Mouse (Mus musculus) layer of hippocampus, adult 9-11 months (tissue): ENCODE results near the gene Pam.
"Not testable (repeated sequence)": the region's sequence is repeated elsewhere in the genome, so short reads cannot be mapped to it uniquely, and the experiment has no call there.

Source experiments
- DNase-seq: peaks from one replicate; pipeline ENCODE4 v3.0.0; 2022

Pam gene

DNA sequence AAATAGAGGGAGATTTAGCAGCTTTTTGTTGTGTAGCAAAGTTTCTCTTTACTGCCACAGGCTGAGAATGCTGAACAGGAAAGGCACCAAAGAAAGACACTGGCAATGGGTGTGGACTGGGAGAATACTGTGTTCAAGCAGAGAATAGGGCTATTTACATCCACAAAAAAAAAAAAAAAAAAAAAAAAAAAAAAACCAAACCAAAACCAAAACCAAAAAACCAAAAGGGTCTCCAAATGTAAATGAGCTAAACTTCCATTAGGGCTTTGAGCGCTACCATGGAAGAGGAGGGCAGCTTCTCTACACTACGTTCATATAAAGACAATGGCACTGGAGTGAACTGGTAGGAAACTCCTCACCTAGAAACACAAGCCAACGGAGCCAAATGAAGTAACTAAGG lies 274.2 kb downstream of the Pam start:
- no peak for DNase-seq

GRCm38 (mm10) chr1:97809255-97809912 lies 286.1 kb downstream of the Pam start:
- no peak for DNase-seq

DNA sequence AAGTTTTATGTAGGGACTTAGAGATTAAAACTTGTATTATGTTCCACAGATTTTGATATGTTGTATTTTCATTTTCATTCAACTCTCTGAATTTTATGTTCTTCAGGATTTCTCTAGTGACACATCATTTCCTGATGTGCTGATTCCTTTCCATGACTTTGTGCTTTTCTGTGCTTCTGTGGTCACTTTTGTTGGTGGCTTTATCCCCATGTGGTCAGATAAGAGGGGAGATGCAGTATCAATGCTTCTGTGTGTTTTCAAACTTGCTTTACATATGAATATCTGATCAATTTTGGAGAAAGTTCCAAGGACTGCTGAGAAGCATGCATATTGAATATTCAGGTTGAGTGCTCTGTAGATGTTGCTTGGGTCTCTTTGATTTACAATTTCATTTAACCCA lies 290.9 kb downstream of the Pam start:
- no peak for DNase-seq

DNA sequence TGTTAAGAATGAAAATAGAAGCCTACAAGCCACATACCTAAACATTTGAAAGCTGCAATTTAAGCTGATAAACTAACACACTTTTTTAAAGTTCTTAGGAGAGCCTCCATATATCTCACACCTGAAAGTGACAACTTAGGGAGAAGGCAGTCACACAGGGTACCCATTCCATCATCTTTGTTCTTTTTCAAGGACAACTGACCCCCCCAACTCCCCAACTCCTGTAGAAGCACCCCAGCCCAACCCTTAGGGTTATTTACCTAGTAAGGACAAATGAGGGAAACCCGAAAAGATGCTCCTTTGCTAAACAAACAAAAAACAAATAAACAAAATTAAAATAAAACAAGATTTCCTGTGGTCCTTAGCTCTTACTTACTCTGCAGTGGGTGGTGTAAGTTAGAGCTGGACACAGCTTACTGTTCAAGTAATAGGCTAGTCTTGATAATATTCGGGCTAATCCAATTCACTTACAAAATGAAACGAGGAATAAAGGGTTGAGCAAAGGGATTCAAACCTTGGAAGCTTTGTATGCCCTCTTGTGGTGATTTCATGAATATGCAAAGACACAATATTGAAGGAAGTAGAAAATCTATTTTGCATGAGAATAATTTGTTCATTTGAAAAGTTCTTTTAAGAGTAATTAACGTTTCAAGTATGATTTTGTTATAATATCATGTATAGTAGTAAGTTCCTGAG lies 293.1 kb downstream of the Pam start:
- no peak for DNase-seq

DNA sequence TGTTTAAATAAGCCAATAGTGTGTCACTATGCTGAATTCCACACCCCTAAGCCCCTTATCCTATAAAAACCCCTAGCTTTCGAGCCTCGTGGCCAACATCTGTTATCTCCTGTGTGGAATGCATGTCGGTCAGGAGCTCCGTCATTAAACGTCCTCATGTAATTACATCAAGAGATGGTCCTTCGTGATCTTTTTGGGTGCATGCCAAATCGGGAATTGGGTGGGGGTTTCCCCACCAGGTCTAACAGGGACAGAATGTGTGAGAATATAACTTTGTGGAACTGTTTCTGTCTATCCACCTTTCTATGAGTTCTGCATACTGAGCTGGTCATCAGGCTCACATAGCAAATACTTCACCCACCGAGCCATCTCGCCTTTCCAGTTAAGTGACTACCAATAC lies 299.5 kb downstream of the Pam start:
- no peak for DNase-seq

- no peak for DNase-seq
These were observed 301.3 kb downstream of the Pam start for GRCm38 (mm10) chr1:97794110-97794509.

GRCm38 (mm10) chr1:97788490-97788889 lies 307.0 kb downstream of the Pam start:
- no peak for DNase-seq

DNA sequence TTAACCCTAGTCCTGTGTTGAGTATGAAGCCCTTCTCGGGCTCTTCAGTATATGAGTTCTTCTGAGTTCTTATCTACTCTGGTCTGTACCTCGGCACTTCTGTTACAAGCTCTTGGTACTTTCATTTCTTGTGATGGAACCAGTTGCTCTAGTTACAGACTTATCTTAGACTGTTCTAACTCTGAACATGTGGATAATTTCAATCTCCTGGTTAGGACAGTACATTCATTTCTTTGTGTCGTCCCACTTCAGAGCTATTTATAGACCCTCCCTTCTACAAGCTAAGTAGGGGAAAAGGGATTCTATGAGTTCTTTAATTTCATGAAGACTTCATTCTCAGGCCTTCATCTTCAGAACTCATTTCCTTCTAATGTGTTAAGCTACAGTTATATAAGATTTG lies 307.8 kb downstream of the Pam start:
- no peak for DNase-seq

DNA sequence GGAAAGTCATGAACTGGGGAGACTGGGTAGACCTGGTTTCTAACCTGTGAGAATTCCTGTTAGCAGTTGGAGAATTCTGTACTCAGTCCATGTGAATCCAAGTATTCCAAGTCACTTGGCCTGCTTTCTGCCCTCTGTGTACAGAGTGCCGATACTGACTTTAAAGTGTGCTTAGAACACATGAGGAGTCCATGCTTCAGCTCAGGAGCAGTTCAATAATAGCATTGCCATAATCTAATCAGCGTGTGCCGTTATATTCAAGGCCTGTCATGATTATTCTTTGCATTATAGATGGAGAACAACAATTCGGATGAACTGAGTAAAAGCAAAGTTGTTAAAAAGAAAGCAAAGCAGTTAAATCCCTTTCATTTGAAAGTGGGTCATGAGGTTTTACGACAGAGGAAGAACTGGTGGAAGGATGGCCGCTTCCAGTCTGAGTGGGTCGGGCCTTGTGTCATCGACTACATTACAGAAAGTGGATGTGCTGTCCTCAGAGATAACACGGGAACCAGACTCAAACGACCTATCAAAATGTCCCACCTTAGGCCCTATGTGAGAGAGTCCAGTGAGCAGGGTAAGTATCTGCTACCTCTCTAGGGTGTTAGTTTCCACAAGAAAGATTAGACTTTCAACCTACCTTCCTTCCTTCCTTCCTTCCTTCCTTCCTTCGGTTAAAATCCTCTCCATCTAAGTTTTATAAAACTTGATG lies 309.6 kb downstream of the Pam start:
- DNase-seq, result no peak

GRCm38 (mm10) chr1:97784928-97785327 lies 310.5 kb downstream of the Pam start:
- no peak for DNase-seq

DNA sequence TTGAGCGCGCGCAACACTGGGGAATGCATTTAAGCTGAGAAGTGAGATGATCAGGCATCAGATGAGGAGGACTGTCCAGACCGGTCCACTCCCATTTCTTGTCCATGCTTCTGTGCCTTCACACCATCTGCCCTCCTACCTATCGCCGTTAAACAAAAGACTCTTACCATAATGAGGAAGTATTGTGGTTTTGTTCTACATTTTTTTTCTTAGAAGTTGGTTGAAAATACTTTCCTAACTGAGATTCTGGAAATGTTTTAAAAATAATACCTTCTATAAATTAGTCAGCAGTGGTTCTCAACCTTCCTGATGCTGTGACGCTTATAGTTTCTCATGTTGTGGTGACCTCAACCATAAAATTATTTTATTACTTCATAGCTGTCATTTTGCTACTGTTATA lies 313.8 kb downstream of the Pam start:
- DNase-seq, result no peak

- no peak for DNase-seq
These were observed 321.5 kb downstream of the Pam start for GRCm38 (mm10) chr1:97773973-97774372.

GRCm38 (mm10) chr1:97773362-97773761 lies 322.1 kb downstream of the Pam start:
- no peak for DNase-seq

GRCm38 (mm10) chr1:97771727-97772126 lies 323.7 kb downstream of the Pam start:
- DNase-seq, result no peak

- DNase-seq, result no peak
These were observed 324.3 kb downstream of the Pam start for GRCm38 (mm10) chr1:97771118-97771517.

DNA sequence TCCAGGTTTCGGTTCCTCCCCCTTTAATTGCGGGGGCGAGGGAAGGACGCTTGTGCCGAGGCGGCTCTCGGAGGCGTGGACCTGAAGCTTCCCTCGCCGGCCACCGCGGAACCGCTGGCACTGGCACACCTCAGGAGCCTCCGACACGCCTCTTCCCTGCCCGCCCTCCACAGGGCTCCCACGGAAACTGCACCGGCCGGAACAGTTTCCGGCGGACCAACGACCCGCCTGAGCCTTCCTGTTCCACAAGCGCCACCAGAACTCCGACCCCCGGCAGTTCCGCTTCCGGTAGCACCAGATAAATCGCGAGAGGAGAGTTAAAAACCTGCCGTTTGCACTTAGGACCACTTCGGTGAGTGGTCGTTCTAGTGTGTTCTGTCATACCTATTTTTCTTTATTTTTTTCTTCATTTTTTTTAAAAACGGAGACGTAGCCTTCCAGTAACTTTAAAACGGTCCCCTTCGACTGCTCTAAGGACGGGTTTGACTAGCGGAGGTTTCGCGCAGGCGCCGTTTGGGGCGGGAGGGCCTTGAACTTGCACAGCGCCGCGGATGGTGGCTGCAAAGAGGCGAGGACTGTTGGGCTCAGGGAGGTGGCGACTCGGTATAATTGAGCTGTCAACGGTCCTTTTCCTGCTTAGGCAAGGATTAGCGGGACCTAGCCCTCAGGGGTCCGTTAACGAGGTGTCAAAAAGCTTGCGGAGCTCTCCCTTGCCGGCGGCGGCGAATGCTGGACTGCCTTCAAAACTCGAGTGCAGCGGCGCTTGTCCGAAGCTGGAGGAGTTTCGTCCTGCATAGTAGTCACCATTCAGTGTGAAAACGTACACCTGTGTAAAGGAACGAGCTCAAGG lies 325.3 kb downstream of the Pam start, which contains the start of the genes Gin1 and Ppip5k2:
Gin1 (plus strand) TSS at position 269 of the 850 bp plus-strand sequence.
Ppip5k2 (minus strand) TSS at position 508 of the 850 bp plus-strand sequence.
- peak; percentile 94 for DNase-seq

GRCm38 (mm10) chr1:97769294-97769903 lies 326.0 kb downstream of the Pam start:
- DNase-seq, result peak; percentile 10

DNA sequence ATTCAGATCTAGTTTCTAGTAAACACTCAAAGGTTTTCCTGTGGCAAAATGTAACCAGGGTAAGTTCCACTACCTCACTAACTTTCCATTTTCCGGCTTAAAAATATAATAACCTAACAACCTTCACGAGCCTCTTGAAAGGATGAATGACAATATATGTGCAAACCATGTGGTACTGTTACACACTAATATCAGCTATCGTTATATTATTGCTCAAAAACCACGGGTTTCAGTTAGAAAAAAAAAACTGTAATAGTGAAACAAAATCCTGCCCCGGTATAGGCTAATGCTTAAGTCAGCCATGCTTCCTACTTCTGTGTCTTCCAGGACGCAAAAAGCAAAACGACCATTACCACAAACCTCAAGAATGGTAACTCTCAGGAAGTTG lies 326.5 kb downstream of the Pam start:
- DNase-seq, result no peak

DNA sequence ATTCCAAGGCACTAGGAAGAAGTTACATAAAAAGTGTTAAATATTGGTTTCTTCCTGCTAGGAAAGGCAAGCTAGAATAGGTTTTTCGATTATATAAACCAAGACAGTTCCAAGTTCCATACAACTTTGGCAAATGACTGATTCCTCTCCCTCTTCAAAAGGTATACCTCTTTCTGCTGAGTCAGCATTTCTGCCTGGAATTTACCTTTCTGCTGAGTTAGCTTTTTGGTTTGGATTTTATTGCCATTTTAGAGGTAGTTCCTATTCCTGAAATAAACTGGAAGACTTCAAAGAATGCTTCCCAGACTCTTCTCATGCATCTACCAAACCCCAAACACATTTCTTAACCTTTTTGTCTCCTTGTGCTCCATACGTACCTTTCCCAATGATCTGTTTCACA lies 327.4 kb downstream of the Pam start:
- DNase-seq, result no peak

DNA sequence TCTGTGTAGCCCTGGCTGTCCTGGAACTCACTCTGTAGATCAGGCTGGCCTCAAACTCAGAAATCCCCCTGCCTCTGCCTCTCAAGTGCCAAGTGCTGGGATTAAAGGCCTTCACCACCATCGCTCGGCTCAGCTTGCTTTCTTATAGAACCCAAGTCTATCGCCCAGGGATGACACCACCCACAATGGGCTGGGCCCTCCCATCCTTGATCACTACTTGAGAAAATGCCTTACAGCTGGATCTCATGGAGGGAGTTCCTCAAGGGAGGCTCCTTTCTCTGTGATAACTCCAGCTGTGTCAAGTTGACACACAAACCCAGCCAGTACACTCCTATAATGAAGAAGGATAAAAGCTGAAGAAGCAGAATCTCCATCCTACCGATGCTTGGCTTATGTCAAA lies 329.7 kb downstream of the Pam start:
- not testable (repeated sequence) for DNase-seq

- DNase-seq, result peak; percentile 10
These were observed 334.0 kb downstream of the Pam start for GRCm38 (mm10) chr1:97761477-97761876.

DNA sequence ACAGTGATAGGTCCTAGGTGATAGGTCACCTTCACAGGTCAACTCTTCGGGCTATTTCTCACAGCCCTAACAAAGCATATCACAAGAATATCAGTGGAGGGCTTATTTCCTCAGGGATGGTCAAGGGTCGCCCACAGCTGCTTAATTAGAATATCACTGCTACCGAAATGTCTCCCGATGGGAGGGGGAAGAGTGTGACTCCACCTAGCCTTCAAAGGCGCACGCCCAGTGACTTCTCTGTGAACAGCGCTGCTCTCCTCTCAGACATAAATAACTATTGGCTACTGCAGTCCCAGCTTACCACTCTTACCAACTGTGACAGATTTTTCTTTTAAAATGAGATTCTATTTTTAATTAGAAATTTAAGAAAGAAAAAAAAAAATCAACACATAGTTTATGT lies 334.8 kb downstream of the Pam start:
- no peak for DNase-seq

- no peak for DNase-seq
These were observed 335.6 kb downstream of the Pam start for GRCm38 (mm10) chr1:97759841-97760240.
